Mouse (Mus musculus): ENCODE results near the gene Syncrip. TPM values are rescaled to one million over a fixed set of nuclear protein-coding genes. Genes with fewer than 3 reads are reported as not detected.

The Syncrip gene
- 100 to 1,000 TPM; 125 to 134 TPM for total RNA-seq (2023)

GRCm38 (mm10) chr9:88482230-88482828, at the start of gene Syncrip:
Syncrip (minus strand) TSS chr9:88482574.

GRCm38 (mm10) chr9:88438555-88439237, 43.7 kb downstream of the Syncrip start, which contains the start of gene Snx14:
Snx14 (minus strand) TSS chr9:88438958.

Other genes starting within 250 kb of the Syncrip start
- gene Nt5e, start 155.4 kb downstream of the Syncrip start, total RNA-seq (2023) = 10 to 100 TPM; 38.2 to 62.3 TPM
- 10 to 100 TPM; 38.6 to 39.3 TPM for gene Snx14, start 43.6 kb downstream of the Syncrip start, total RNA-seq (2023)
- gene Gm20537, start 26.0 kb downstream of the Syncrip start, total RNA-seq (2023) = not detected
- 10 to 100 TPM; 15.4 to 19.7 TPM for gene Zfp949, start 65.4 kb upstream of the Syncrip start, total RNA-seq (2023)
- gene Trim43a, start 98.3 kb upstream of the Syncrip start, total RNA-seq (2023) = not detected
- gene Mthfsl, start 237.7 kb upstream of the Syncrip start, total RNA-seq (2023) = 10 to 100 TPM; 50.0 to 57.7 TPM
- gene Bcl2a1d, start 249.3 kb upstream of the Syncrip start, total RNA-seq (2023) = 10 to 100 TPM; 10.1 to 16.0 TPM

Measured in T-cell, adult 66 days (primary cell).